ENCODE assay signal across 30 mouse cellular contexts in the genomic region with DNA sequence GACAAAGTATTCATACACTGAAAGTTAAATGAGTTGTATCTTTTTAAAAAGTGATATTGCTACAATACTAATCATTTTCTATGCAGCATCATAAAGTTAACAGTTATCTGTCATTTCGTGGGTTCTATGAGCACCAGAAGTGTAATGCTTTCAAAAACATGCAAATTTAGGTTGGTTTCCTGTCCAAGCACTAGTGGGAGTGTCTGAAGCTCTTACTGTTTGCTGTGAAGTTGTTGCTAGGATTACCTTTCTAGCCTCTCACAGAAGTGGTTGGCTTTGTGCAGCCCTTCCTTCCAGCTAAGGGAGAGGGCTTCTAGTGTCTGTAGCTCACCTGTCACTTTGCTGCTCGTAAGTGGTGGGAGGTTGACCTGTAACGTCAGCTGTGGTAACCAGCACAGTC. TPM values are rescaled to one million over a fixed set of nuclear protein-coding genes. Genes with fewer than 3 reads are reported as not detected.
A peak's percentile ranks its signal among the peaks of the same experiment; 100 is the strongest.
DNase-seq lines count a peak whose midpoint lies in the region; ATAC-seq lines count a peak whose summit lies in the region.
"Had no signal": no experiment of that assay in that cellular context is flagged by ENCODE, and none has a peak within 500 bp of the region (broad histone marks: within the 10 kb centered on the region; RNA-seq: fewer than 3 reads in every experiment).

No protein-coding gene starts in this region.

- H3K36me3 ChIP-seq in intestine, embryonic 15.5 days: peaks cover 4% of the 10 kb centered on the region; the same call in 1 of the 2 replicates

- H3K27me3 ChIP-seq in intestine, embryonic 15.5 days (replicated peaks): no peaks in the 10 kb centered on the region
- H3K27me3 ChIP-seq: forebrain, embryonic 13.5 days; heart, embryonic 15.5 days; hindbrain, embryonic 13.5 days; limb, embryonic 15.5 days; liver, embryonic 13.5 days; neural tube, embryonic 15.5 days; Patski had no signal

- H3K4me2 ChIP-seq in intestine, embryonic 15.5 days (replicated peaks): no peak overlapping the region
- H3K4me2 ChIP-seq: forebrain, embryonic 13.5 days; heart, embryonic 15.5 days; hindbrain, embryonic 13.5 days; limb, embryonic 15.5 days; liver, embryonic 13.5 days; neural tube, embryonic 15.5 days had no signal

- no peaks in the 10 kb centered on the region for H3K4me1 ChIP-seq in intestine, embryonic 15.5 days (replicated peaks)
- H3K4me1 ChIP-seq: heart, embryonic 15.5 days; hindbrain, embryonic 13.5 days; limb, embryonic 10.5 days; neural tube, embryonic 15.5 days had no signal

- peak; percentile 28 for DNase-seq in 416B (ENCODE audit: low read depth)
- DNase-seq in A20 (ENCODE audit: low read depth, low spot score): peak; percentile 24
- DNase-seq in cerebellum, adult 11 months: no peak
- DNase-seq: adrenal gland, postnatal 14 days; cerebellum, adult 18-20 months; cerebellum, postnatal 14 days; gastrocnemius, postnatal 14 days; kidney, adult 8-10 months; kidney, postnatal 10 days; layer of hippocampus, adult 9-11 months; liver, embryonic 13.5 days; lung, adult 18-20 months; lung, postnatal 4 days; midbrain, embryonic 14.5 days; right cerebral cortex, postnatal 25 days; spleen, adult 18-20 months; thymus, postnatal 14 days had no signal

- WGBS in intestine, embryonic 15.5 days: 83% methylated on average over 3 of the region's 3 CpGs

- peak; percentile 74 for ATAC-seq in activated CD4-positive, CD25-positive, alpha-beta regulatory T cell, adult 4 months
- peak; percentile 47; the same call in 1 of the 2 replicates for ATAC-seq in neutrophil, adult 5-6 weeks (ENCODE audit: extremely low read depth, insufficient number of reproducible peaks, low FRiP score, poor library complexity, severe bottlenecking)
- no peak for ATAC-seq in cerebellum, adult (ENCODE audit: insufficient number of reproducible peaks, low FRiP score, low TSS enrichment)
- ATAC-seq in intestine, embryonic 15.5 days: no peak
- ATAC-seq: forebrain, embryonic 13.5 days; lung, postnatal 0 days; Patski had no signal

- H3K27ac ChIP-seq in intestine, embryonic 15.5 days: no peak overlapping the region
- H3K27ac ChIP-seq: forebrain, embryonic 13.5 days; heart, embryonic 15.5 days; hindbrain, embryonic 13.5 days; limb, embryonic 10.5 days; limb, embryonic 15.5 days; liver, embryonic 13.5 days; neural tube, embryonic 15.5 days had no signal

- no peak overlapping the region for H3K4me3 ChIP-seq in intestine, embryonic 15.5 days (replicated peaks)
- H3K4me3 ChIP-seq: forebrain, embryonic 13.5 days; heart, embryonic 15.5 days; hindbrain, embryonic 13.5 days; limb, embryonic 10.5 days; limb, embryonic 15.5 days; liver, embryonic 13.5 days; neural tube, embryonic 15.5 days had no signal

- H3K9me3 ChIP-seq in intestine, embryonic 15.5 days: no peaks in the 10 kb centered on the region
- H3K9me3 ChIP-seq: forebrain, embryonic 13.5 days; heart, embryonic 15.5 days; hindbrain, embryonic 13.5 days; limb, embryonic 10.5 days; limb, embryonic 15.5 days; liver, embryonic 13.5 days; neural tube, embryonic 15.5 days had no signal

- H3K9ac ChIP-seq in intestine, embryonic 15.5 days: no peak overlapping the region
- H3K9ac ChIP-seq: forebrain, embryonic 13.5 days; heart, embryonic 15.5 days; hindbrain, embryonic 13.5 days; limb, embryonic 15.5 days; liver, embryonic 13.5 days; neural tube, embryonic 15.5 days had no signal

RNA-seq across cellular contexts. Expression of a gene that starts 24.3 kb away (rescaled TPM):
- under 1 TPM in 1 of 2 experiments, not detected in 1; 0.09 TPM for polyA plus RNA-seq in activated CD4-positive, CD25-positive, alpha-beta regulatory T cell, adult 4 months (2017; shearing (Covaris generic))
- 0.47 and 0.74 TPM in 2 replicates for total RNA-seq in neutrophil, adult 5-6 weeks (2017)
- 7.6 and 15.3 TPM in 2 replicates for polyA plus RNA-seq in intestine, embryonic 15.5 days (2015; fragmentation: Nextera tagmentation; extraction: Ambion mirVana)
- total RNA-seq: gastrocnemius, postnatal 14 days; heart, postnatal 25 days had no signal
- polyA plus RNA-seq: midbrain, embryonic 14.5 days had no signal

RNA-seq across cellular contexts. Expression of a gene that starts 57.7 kb away (rescaled TPM):
- polyA plus RNA-seq in activated CD4-positive, CD25-positive, alpha-beta regulatory T cell, adult 4 months (2017; shearing (Covaris generic)): 10 to 100 TPM; 68.3 to 97.8 TPM
- 43.5 and 48.3 TPM in 2 replicates for total RNA-seq in neutrophil, adult 5-6 weeks (2017)
- polyA plus RNA-seq in intestine, embryonic 15.5 days (2015; fragmentation: Nextera tagmentation; extraction: Ambion mirVana): 17.3 and 19.9 TPM in 2 replicates

Comparison
In these comparisons a context has a peak if more than half of its experiments do, and no peak if none do; other contexts are left out.
1. ATAC-seq: peak in activated CD4-positive, CD25-positive, alpha-beta regulatory T cell, adult 4 months (single experiment) and neutrophil, adult 5-6 weeks (single experiment); none in cerebellum, adult (single experiment) and intestine, embryonic 15.5 days (single experiment).